Mouse (Mus musculus) hindbrain, embryonic 11.5 days (tissue): Measurements from ENCODE around the gene Olfr32. TPM values are rescaled to one million over a fixed set of nuclear protein-coding genes. Genes with fewer than 3 reads are reported as not detected.
"Not testable (repeated sequence)": the region's sequence is repeated elsewhere in the genome, so short reads cannot be mapped to it uniquely, and the experiment has no call there.

Experiments used
- ATAC-seq: fragments of 200-750 bp; cut with Nextera tagmentation; 2 replicates; pipeline ENCODE4 v1.8.0; 2017; ENCODE audit warnings: mild to moderate bottlenecking, moderate TSS enrichment, moderate library complexity; ENCODE audit not compliant: low FRiP score
- DNase-seq: peaks from one replicate; pipeline ENCODE4 v3.0.0-alpha.2; 2015; ENCODE audit warnings: low spot score
- H3K27ac ChIP-seq: fragments of 300-500 bp; sonication (generic); 2 replicates; pipeline ENCODE4 v1.5.1; 2014; ENCODE audit warnings: mild to moderate bottlenecking, low read depth, low read length
- H3K27me3 ChIP-seq: fragments of 300-500 bp; sonication (generic); 2 replicates; pipeline ENCODE4 v1.6.1; 2014; ENCODE audit warnings: mild to moderate bottlenecking, low read length, moderate library complexity, mixed read lengths; ENCODE audit not compliant: control insufficient read depth, insufficient read depth
- H3K36me3 ChIP-seq: fragments of 300-500 bp; sonication (generic); 2 replicates; pipeline ENCODE4 v1.6.1; 2014; ENCODE audit warnings: mild to moderate bottlenecking, low read length, moderate library complexity, mixed read lengths; ENCODE audit not compliant: control insufficient read depth, insufficient read depth
- H3K4me1 ChIP-seq: fragments of 300-500 bp; sonication (generic); replicated peaks from 2 replicates; pipeline ENCODE4 v1.6.1; 2014; ENCODE audit warnings: low read length, mixed read lengths; ENCODE audit not compliant: control insufficient read depth, insufficient read depth
- H3K4me2 ChIP-seq: fragments of 300-500 bp; sonication (generic); replicated peaks from 2 replicates; pipeline ENCODE4 v1.6.1; 2014; ENCODE audit warnings: mild to moderate bottlenecking, low read depth, low read length
- H3K4me3 ChIP-seq: fragments of 300-500 bp; sonication (generic); 2 replicates; pipeline ENCODE4 v1.5.1; 2014; ENCODE audit warnings: low read depth, low read length
- H3K9ac ChIP-seq: fragments of 300-500 bp; sonication (generic); 2 replicates; pipeline ENCODE4 v1.6.1; 2014; ENCODE audit warnings: low read depth, low read length
- H3K9me3 ChIP-seq: fragments of 300-500 bp; sonication (generic); 2 replicates; pipeline ENCODE4 v1.6.1; 2016; ENCODE audit warnings: low read length; ENCODE audit not compliant: control insufficient read depth
- WGBS: fragments of 180-500 bp; shearing (Covaris S2); extraction: QIAGEN DNeasy Blood & Tissue Kit; methylation state at CpG from one replicate; pipeline ENCODE4 v1.1.7; 2014; 5-methylcytosine and 5-hydroxymethylcytosine counted together
- polyA plus RNA-seq: library from polyadenylated mRNA; unstranded; fragments of >200 nt; fragmentation: Nextera tagmentation; extraction: Ambion mirVana; gene quantifications from 2 replicates; pipeline ENCODE4 v1.2.1, GENCODE M21; 2014

Gene Olfr32
- polyA plus RNA-seq, result not detected in 2 replicates

DNA sequence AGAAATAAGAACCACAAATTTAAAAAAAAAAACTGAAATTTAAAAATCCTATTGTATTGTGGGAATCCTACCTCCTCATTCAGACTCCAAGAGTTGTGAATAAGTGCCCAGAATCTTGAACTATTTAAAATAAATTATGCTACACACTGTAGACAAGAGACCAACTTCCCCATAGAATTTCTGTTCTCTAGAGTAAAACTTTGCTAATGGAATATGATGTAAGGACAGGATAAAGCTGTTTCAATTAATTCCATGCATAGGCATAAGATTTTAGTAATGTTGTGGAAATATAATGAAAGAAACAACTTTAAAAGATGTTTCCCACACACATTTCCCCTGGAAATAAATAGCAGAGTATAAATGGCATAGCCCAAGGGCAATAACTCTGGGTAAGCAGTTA is at the start of gene Olfr32:
Gene Olfr32 (minus strand): TSS at position 101 of the 400 bp plus-strand sequence.
- Histone ChIP-seq H3K27me3 (no peaks in the 10 kb centered on the region), H3K4me2 (no peak within 1 kb of the TSS), H3K4me1 (no peaks in the 10 kb centered on the region), H3K36me3 (no peaks in the 10 kb centered on the region), H3K9me3 (no peaks in the 10 kb centered on the region), H3K27ac (no peak within 1 kb of the TSS), H3K9ac (no peak within 1 kb of the TSS), H3K4me3 (no peak within 1 kb of the TSS)
- no peak for DNase-seq
- no peak for ATAC-seq

DNA sequence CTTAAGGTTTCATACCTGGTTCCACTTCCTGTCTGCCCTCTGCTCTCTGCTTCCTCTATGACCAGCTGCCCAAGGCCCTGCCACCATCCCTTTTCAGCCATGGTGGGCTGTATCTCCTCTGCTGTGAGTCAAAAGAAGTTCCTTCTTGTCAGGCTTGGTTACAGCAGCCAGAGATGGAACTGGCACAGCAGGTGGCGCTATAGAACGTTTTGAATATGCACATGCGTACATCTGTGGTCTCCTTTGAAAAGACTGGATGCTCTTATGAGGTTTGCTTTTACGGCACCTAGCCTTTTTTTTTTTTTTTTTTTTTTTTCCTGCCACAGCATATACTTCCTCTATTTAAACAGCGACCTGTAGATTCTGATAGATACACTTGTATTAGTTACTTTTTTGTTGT is 45.0 kb upstream of the Olfr32 start:
- not testable (repeated sequence) for H3K9ac ChIP-seq, DNase-seq, ATAC-seq

DNA sequence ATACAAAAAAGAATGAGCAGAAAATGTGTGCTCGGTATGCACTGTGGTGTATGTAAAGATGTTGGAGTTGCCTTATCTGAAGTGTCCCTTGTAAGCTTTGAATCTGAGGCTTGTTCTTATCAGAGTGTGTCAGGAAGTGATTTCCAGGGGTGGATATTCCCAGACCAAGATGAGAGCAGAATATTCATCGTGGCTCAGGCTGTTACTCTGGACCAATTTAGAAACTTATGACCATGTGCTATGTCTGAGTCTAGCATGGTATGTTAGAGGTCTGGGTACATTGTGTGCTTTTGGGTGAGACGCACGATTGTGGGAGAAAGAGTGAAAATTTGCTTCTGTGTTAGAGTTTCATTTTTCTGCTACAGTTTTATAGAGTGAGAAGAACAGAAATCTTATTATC is 44.0 kb upstream of the Olfr32 start:
- not testable (repeated sequence) for H3K36me3 ChIP-seq, H3K9ac ChIP-seq, H3K4me3 ChIP-seq, H3K27ac ChIP-seq, H3K27me3 ChIP-seq, H3K9me3 ChIP-seq, ATAC-seq, H3K4me1 ChIP-seq, H3K4me2 ChIP-seq, DNase-seq
- WGBS, result no CpG with 5 or more reads among the region's 4 CpGs

More for the DNA sequence above, 45.0 kb upstream of the Olfr32 start:
- H3K4me3 ChIP-seq, H3K27ac ChIP-seq, H3K4me1 ChIP-seq, H3K36me3 ChIP-seq, H3K9me3 ChIP-seq, H3K4me2 ChIP-seq, H3K27me3 ChIP-seq: not testable (repeated sequence)
- WGBS, result no CpG with 5 or more reads among the region's 5 CpGs

DNA sequence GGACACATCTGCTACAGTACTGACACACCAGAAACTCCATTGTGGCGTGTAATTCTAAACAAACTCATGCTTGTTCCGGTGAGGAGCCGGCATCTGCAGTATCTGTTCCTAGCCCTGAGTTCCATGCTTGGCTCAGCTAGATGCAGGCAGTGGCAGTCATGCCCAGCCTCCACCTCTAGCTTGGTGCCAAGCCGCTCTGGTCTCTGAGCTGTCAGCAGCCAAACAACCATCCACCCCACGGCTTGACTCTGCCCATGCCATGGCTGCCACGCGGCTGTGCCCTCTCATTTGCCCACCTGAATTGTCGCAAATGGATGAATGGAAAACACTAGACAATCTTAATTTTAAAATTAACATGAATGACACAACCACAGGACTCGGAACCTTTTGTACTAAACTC is 11.8 kb upstream of the Olfr32 start:
- Histone ChIP-seq H3K36me3 (no peaks in the 10 kb centered on the region), H3K27ac (no peak overlapping the region), H3K4me3 (no peak overlapping the region), H3K9ac (no peak overlapping the region), H3K4me2 (no peak overlapping the region), H3K9me3 (no peaks in the 10 kb centered on the region), H3K4me1 (no peaks in the 10 kb centered on the region), H3K27me3 (no peaks in the 10 kb centered on the region)
- 91% methylated on average over 9 of the region's 9 CpGs for WGBS
- DNase-seq, result no peak
- no peak for ATAC-seq

DNA sequence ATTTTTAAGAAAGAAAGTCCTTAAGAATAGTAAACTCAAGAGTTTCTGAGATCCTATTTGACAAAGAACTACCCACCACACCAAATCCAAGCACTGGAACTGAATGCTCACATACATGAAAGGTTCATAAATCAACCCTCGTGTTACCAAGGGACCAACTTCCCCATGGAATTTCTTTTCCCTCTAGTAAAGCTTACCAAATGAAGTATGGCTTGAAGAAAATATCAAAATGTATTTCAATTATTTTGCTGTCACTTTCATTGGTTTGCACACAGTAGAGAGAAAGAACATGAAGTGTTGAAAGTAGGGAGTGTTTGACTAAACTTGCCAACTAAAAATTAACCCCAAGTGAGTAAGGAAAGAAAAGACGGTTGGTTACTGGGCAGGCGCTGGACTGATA is 10.9 kb upstream of the Olfr32 start, which contains the start of gene Olfr1270:
Gene Olfr1270 (minus strand): TSS at position 101 of the 400 bp plus-strand sequence.
- DNase-seq (no peak), ATAC-seq (no peak)
- Histone ChIP-seq H3K9ac (no peak within 1 kb of the TSS), H3K9me3 (no peaks in the 10 kb centered on the region), H3K4me2 (no peak within 1 kb of the TSS), H3K36me3 (no peaks in the 10 kb centered on the region), H3K4me1 (no peaks in the 10 kb centered on the region), H3K4me3 (no peak within 1 kb of the TSS), H3K27me3 (no peaks in the 10 kb centered on the region), H3K27ac (no peak within 1 kb of the TSS)
- WGBS, result 94% methylated on average over 3 of the region's 3 CpGs

DNA sequence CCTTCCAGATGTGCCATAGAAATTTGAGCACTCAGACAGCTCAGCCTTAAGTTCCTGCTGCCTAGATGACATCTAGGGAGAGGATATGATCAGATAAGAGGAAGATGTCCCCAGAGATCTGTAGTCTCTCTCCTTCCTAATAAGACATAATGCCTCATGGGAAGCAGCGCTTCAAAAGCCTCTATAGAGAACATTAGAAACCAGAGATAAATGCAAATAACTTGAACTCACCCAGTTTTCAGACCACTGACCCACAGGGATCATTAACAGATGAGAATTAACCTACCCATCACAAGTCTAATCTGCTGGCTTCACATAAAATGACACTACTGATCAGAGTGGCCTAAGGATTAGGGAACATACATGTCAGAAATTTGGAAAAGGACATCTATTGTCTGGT is 20.8 kb downstream of the Olfr32 start, which contains the start of gene Olfr1269:
Gene Olfr1269 (minus strand): TSS at position 101 of the 400 bp plus-strand sequence.
- Histone ChIP-seq H3K9me3 (no peaks in the 10 kb centered on the region), H3K4me1 (no peaks in the 10 kb centered on the region), H3K27me3 (no peaks in the 10 kb centered on the region), H3K4me3 (no peak within 1 kb of the TSS), H3K27ac (no peak within 1 kb of the TSS), H3K4me2 (no peak within 1 kb of the TSS), H3K9ac (no peak within 1 kb of the TSS), H3K36me3 (no peaks in the 10 kb centered on the region)
- 76% methylated on average over 1 of the region's 1 CpGs for WGBS
- no peak for DNase-seq
- no peak for ATAC-seq

Other genes starting within 250 kb of the Olfr32 start
- gene Olfr1258, start 215.0 kb downstream of the Olfr32 start, polyA plus RNA-seq, result not detected in 2 replicates
- not detected in 2 replicates for gene Olfr1259, start 193.6 kb downstream of the Olfr32 start, polyA plus RNA-seq
- not detected in 2 replicates for gene Olfr1260, start 168.0 kb downstream of the Olfr32 start, polyA plus RNA-seq
- gene Olfr1261, start 151.1 kb downstream of the Olfr32 start, polyA plus RNA-seq, result not detected in 2 replicates
- not detected in 2 replicates for gene Olfr1262, start 142.2 kb downstream of the Olfr32 start, polyA plus RNA-seq
- gene Olfr1263, start 130.2 kb downstream of the Olfr32 start, polyA plus RNA-seq, result not detected in 2 replicates
- not detected in 2 replicates for gene Olfr1264, start 116.7 kb downstream of the Olfr32 start, polyA plus RNA-seq
- gene Olfr1265, start 107.0 kb downstream of the Olfr32 start, polyA plus RNA-seq, result not detected in 2 replicates
- not detected in 2 replicates for gene Olfr140, start 78.7 kb downstream of the Olfr32 start, polyA plus RNA-seq
- gene Olfr1269, start 20.9 kb downstream of the Olfr32 start, polyA plus RNA-seq, result not detected in 2 replicates
- gene Olfr1270, start 10.8 kb upstream of the Olfr32 start, polyA plus RNA-seq, result not detected in 2 replicates
- gene Olfr1506, start 82.2 kb upstream of the Olfr32 start, polyA plus RNA-seq, result not detected in 2 replicates
- gene Olfr142, start 115.3 kb upstream of the Olfr32 start, polyA plus RNA-seq, result not detected in 2 replicates
- not detected in 2 replicates for gene Olfr1271, start 128.7 kb upstream of the Olfr32 start, polyA plus RNA-seq
- not detected in 2 replicates for gene Olfr1272, start 150.5 kb upstream of the Olfr32 start, polyA plus RNA-seq
- gene Gm13769, start 179.9 kb upstream of the Olfr32 start, polyA plus RNA-seq, result not detected in 2 replicates